Mouse (Mus musculus) limb, embryonic 13.5 days (tissue): Measurements from ENCODE around the gene Entpd6. TPM values are rescaled to one million over a fixed set of nuclear protein-coding genes. Genes with fewer than 3 reads are reported as not detected.

ENCODE experiments used
- polyA plus RNA-seq: library from polyadenylated mRNA; unstranded; fragments of >200 nt; fragmentation: Nextera tagmentation; extraction: Ambion mirVana; gene quantifications from 2 replicates; pipeline ENCODE4 v1.2.1, GENCODE M21; 2015

The Entpd6 gene
- polyA plus RNA-seq, 1 experiment from 2014 or later = 29.9 TPM

Other genes with a start within 250 kb of the Entpd6 start
- gene Cst7, start 178.6 kb upstream of the Entpd6 start, polyA plus RNA-seq = 0.45 and 1.0 TPM in 2 replicates
- gene Apmap, start 140.5 kb upstream of the Entpd6 start, polyA plus RNA-seq = 28.4 and 30.9 TPM in 2 replicates
- gene Acss1, start 80.5 kb upstream of the Entpd6 start, polyA plus RNA-seq = 4.1 and 4.5 TPM in 2 replicates
- 0.04 TPM in 1 of 2 replicates, not detected in the other for gene Vsx1, start 59.7 kb upstream of the Entpd6 start, polyA plus RNA-seq
- gene Pygb, start 37.7 kb downstream of the Entpd6 start, polyA plus RNA-seq = 95.7 and 107 TPM in 2 replicates
- gene Abhd12, start 155.7 kb downstream of the Entpd6 start, polyA plus RNA-seq = 68.1 and 75.6 TPM in 2 replicates
- 49.7 and 55.3 TPM in 2 replicates for gene Gins1, start 156.4 kb downstream of the Entpd6 start, polyA plus RNA-seq